11 mouse cellular contexts compared by ENCODE assay signal in the genomic region with DNA sequence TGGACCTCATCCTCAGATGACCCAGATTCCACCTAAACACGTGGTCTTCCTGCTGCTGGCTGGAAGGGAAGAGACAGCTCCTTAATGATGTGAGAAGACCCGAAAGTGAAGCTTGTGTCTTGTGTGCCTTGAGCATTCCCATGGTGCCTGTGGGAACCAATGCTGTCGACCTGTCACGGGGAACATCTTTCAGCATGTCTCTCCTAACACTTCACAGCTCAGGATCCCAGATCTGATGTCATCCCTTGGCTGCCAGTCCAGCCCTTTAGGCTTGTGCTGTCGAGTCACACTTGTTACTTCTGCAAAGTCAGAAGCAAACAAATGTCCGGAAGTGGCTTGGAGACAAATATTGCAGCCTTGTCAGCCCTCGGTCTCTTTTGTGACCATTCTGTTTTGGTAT. TPM values are rescaled to one million over a fixed set of nuclear protein-coding genes. Genes with fewer than 3 reads are reported as not detected.
DNase-seq lines count a peak whose midpoint lies in the region; ATAC-seq and TF ChIP-seq lines count a peak whose summit lies in the region.
"Had no signal": no experiment of that assay in that cellular context is flagged by ENCODE, and none has a peak within 500 bp of the region (broad histone marks: within the 10 kb centered on the region; RNA-seq: fewer than 3 reads in every experiment).

No protein-coding gene starts in this region.

- no peak overlapping the region for H3K4me3 ChIP-seq in heart, adult 2 months
- H3K4me3 ChIP-seq in bone marrow, adult 2 months (replicated peaks; ENCODE audit: control insufficient read depth, low read depth, low read length): no peak overlapping the region
- H3K4me3 ChIP-seq in left cerebral cortex, adult 2 months: no peak overlapping the region

- peak overlapping the region; percentile 41 for H3K27ac ChIP-seq in heart, adult 2 months
- peak overlapping the region; percentile 66 for H3K27ac ChIP-seq in bone marrow, adult 2 months (ENCODE audit: control insufficient read depth, insufficient read depth, low read depth, low read length, poor library complexity)
- no peak overlapping the region; the same call in 1 of the 2 replicates for H3K27ac ChIP-seq in left cerebral cortex, adult 2 months

- no peaks in the 10 kb centered on the region for H3K27me3 ChIP-seq in heart, adult 2 months (ENCODE audit: control insufficient read depth, insufficient read depth, low read length)

- WGBS in heart, adult 2 months: 25% methylated on average over 7 of the region's 7 CpGs
- 49% methylated on average over 7 of the region's 7 CpGs for WGBS in bone marrow, adult 2 months

- TF ChIP-seq EP300 in heart, adult 2 months (IDR thresholded peaks at IDR 0.05; ENCODE audit: insufficient read depth, low read depth, low read length): no peak

- peak in 1 of 2 experiments; percentile 58 for DNase-seq in heart, adult 2 months
- DNase-seq in heart, postnatal 25 days (ENCODE audit: low spot score): no peak
- peak; percentile 51 to 68 for DNase-seq in heart, postnatal 10 days
- DNase-seq in thymus, postnatal 10 days (ENCODE audit: low spot score in 2 of 2): no peak
- no peak for DNase-seq in left cerebral cortex, adult 2 months (ENCODE audit: extremely low spot score in 1 of 2, low spot score in 2 of 2)
- DNase-seq in testis, postnatal 14 days (ENCODE audit: low spot score): no peak
- DNase-seq: adrenal gland, postnatal 25 days; cerebellum, adult 18-20 months; thymus, postnatal 36 days had no signal

- H3K79me2 ChIP-seq in heart, adult 2 months (replicated peaks; ENCODE audit: control insufficient read depth, insufficient read depth, low read length): peaks cover 8% of the 10 kb centered on the region

- H3K9ac ChIP-seq in heart, adult 2 months (ENCODE audit: low read depth, low read length): no peak overlapping the region

- peaks cover 23% of the 10 kb centered on the region for H3K4me1 ChIP-seq in heart, adult 2 months (ENCODE audit: control insufficient read depth, insufficient read depth, low read length)
- H3K4me1 ChIP-seq in bone marrow, adult 2 months (ENCODE audit: control insufficient read depth, insufficient read depth, low read length): peaks cover 12% of the 10 kb centered on the region

- TF ChIP-seq CTCF in heart, adult 2 months (IDR thresholded peaks at IDR 0.05): no peak
- no peak for TF ChIP-seq CTCF in bone marrow, adult 2 months (IDR thresholded peaks at IDR 0.05; ENCODE audit: control insufficient read depth, insufficient read depth, low read length)
- TF ChIP-seq CTCF in left cerebral cortex, adult 2 months (IDR thresholded peaks at IDR 0.05): no peak

- peak; percentile 41 for ATAC-seq in megakaryocyte, adult 5-6 weeks (ENCODE audit: poor library complexity, severe bottlenecking)

- no peak for TF ChIP-seq POLR2A in heart, adult 2 months (IDR thresholded peaks at IDR 0.05; ENCODE audit: insufficient read depth, low read depth, low read length)
- TF ChIP-seq POLR2A in bone marrow, adult 2 months (IDR thresholded peaks at IDR 0.05; ENCODE audit: borderline replicate concordance, control insufficient read depth, low read depth, low read length): no peak

- H3K36me3 ChIP-seq in heart, adult 2 months (ENCODE audit: control insufficient read depth, insufficient read depth, low read length): no peaks in the 10 kb centered on the region

- intact Hi-C loops in heart, adult 2 months (cut with DNase I): no loop called here
- intact Hi-C loops in heart, postnatal 25 days (cut with DNase I): loop anchor here (5.0 kb wide), 1 partner anchor 458 kb away; no protein-coding TSS in a partner anchor
- intact Hi-C loops in heart, postnatal 10 days (cut with DNase I): no loop called here
- intact Hi-C loops in left cerebral cortex, adult 2 months (cut with DNase I): loop anchor here (5.0 kb wide), 1 partner anchor 458 kb away; no protein-coding TSS in a partner anchor

RNA-seq across cellular contexts. Expression of a gene that starts 16.4 kb away (rescaled TPM):
- 10 to 100 TPM; 24.2 to 29.0 TPM for total RNA-seq in heart, adult 2 months (2021)
- 11.9 and 12.1 TPM in 2 replicates for polyA plus RNA-seq in heart, adult 2 months (2012; rRNA removed)
- 10 to 100 TPM; 31.6 to 36.1 TPM for total RNA-seq in heart, postnatal 25 days (2021)
- polyA plus RNA-seq in bone marrow, adult 2 months (2011; ENCODE audit: insufficient read depth, insufficient read length, low replicate concordance, missing spikeins): 41.4 and 48.2 TPM in 2 replicates
- 10 to 100 TPM; 38.9 to 52.7 TPM for total RNA-seq in heart, postnatal 10 days (2021)
- 39.5 and 46.9 TPM in 2 replicates for total RNA-seq in megakaryocyte, adult 5-6 weeks (2015)
- total RNA-seq in megakaryocyte, adult 5-6 weeks (2017): 74.0 and 91.2 TPM in 2 replicates
- total RNA-seq in left cerebral cortex, adult 2 months (2021): 10 to 100 TPM; 10.0 to 14.7 TPM

RNA-seq across cellular contexts. Expression of a gene that starts 16.6 kb away (rescaled TPM):
- total RNA-seq in heart, adult 2 months (2021): 10 to 100 TPM; 20.1 to 22.8 TPM
- 15.0 and 15.9 TPM in 2 replicates for polyA plus RNA-seq in heart, adult 2 months (2012; rRNA removed)
- total RNA-seq in heart, postnatal 25 days (2021): 10 to 100 TPM; 26.2 to 28.6 TPM
- polyA plus RNA-seq in bone marrow, adult 2 months (2011; ENCODE audit: insufficient read depth, insufficient read length, low replicate concordance, missing spikeins): 30.4 and 64.6 TPM in 2 replicates
- 10 to 100 TPM; 41.0 to 43.5 TPM for total RNA-seq in heart, postnatal 10 days (2021)
- 57.1 and 60.8 TPM in 2 replicates for total RNA-seq in megakaryocyte, adult 5-6 weeks (2015)
- total RNA-seq in megakaryocyte, adult 5-6 weeks (2017): 61.7 and 71.4 TPM in 2 replicates
- 10 to 100 TPM; 34.6 to 39.7 TPM for total RNA-seq in left cerebral cortex, adult 2 months (2021)

Comparison
In these comparisons a context has a peak if more than half of its experiments do, and no peak if none do; other contexts are left out.
1. DNase-seq: peak in heart, postnatal 10 days (2 of 2); none in heart, postnatal 25 days (single experiment), thymus, postnatal 10 days (0 of 2), left cerebral cortex, adult 2 months (0 of 2) and testis, postnatal 14 days (single experiment).
2. intact Hi-C loops: an anchor here in heart, postnatal 25 days (5.0 kb wide) and left cerebral cortex, adult 2 months (5.0 kb wide); none called in heart, adult 2 months and heart, postnatal 10 days.